Mouse (Mus musculus): Measurements from ENCODE around the gene Gm9844. TPM values are rescaled to one million over a fixed set of nuclear protein-coding genes. Genes with fewer than 3 reads are reported as not detected.
"Not testable (repeated sequence)": the region's sequence is repeated elsewhere in the genome, so short reads cannot be mapped to it uniquely, and the experiment has no call there.

Gm9844 gene
- total and polyA plus RNA-seq, 3 experiments: 1.4 to 25.1 (median 4.7) TPM

DNA sequence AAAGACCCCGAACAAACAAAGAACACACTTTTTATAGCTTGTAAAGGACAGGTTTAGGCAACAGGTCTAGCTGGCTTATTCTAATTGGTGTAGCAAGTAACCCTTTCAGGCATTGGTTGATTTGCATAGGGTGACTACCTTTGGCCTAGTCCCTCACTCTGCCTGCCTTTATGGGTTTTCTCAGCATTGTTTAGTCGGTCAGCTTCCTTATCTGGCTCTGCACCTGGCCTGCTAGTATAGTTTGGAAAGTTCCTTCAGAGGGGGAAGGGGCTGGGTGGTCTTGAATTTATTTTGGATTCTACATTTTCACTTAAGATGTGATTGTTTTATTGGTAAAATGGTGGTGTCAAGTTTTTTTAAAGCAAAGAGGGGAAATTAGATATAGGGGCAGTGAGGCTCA, 15.4 kb upstream of the Gm9844 start:
- peaks cover 22 to 56% of the 10 kb centered on the region in 2 experiments for H3K4me1 ChIP-seq (ENCODE audit: control insufficient read depth in 1 of 2, insufficient read depth in 2 of 2)
- H3K9ac ChIP-seq (ENCODE audit: insufficient read depth, low read depth): peak overlapping the region; percentile 36; the same call in 1 of the 2 replicates
- H3K4me3 ChIP-seq (replicated peaks in 1 of 3; ENCODE audit: low read depth in 2 of 3, low read length in 2 of 3, poor library complexity in 1 of 3); H3K27me3 ChIP-seq (replicated peaks); dilution Hi-C loops (cut with MboI; ENCODE audit: extremely low pct_ligation_motif_present, extremely low pct_unique_long_range_greater_than_20kb, low sequenced_read_pairs); H3K36me3 ChIP-seq (replicated peaks in 1 of 2; ENCODE audit: control insufficient read depth in 1 of 2, insufficient read depth in 1 of 2, low read length in 1 of 2); H3K9me3 ChIP-seq (replicated peaks; ENCODE audit: low read length); H3K79me2 ChIP-seq (replicated peaks; ENCODE audit: control insufficient read depth, extremely low read depth, insufficient read depth, poor library complexity, severe bottlenecking): not testable (repeated sequence)
- H3K27ac ChIP-seq (ENCODE audit: insufficient read depth, low read depth): peak overlapping the region; percentile 40; the same call in 1 of the 2 replicates
- in situ Hi-C loops (cut with MboI; ENCODE audit: low pct_ligation_motif_present, low pct_unique_long_range_greater_than_20kb, low sequenced_read_pairs): loop anchor here (5.0 kb wide), 2 partner anchors 36 to 116 kb away; partner anchors contain the start of gene Rps19
- TF ChIP-seq POLR2A (IDR thresholded peaks at IDR 0.05; ENCODE audit: low read depth, low read length): peak; percentile 42; the same call in 1 of the 2 replicates
- 0 out of 2 replicates have a peak, but pooled peaks have one; percentile 7 for TF ChIP-seq BHLHE40 (IDR thresholded peaks at IDR 0.05; ENCODE audit: low read depth, low read length)
- 0 out of 2 replicates have a peak, but pooled peaks have one; percentile 47 for TF ChIP-seq TBP (conservative IDR thresholded peaks at IDR 0.05; ENCODE audit: low read depth, low read length)
- TF ChIP-seq TCF12 (IDR thresholded peaks at IDR 0.05; ENCODE audit: low read depth, low read length): peak; percentile 42
- peak; percentile 54 for DNase-seq (ENCODE audit: extremely low read depth)
- peak overlapping the region; percentile 99 for H3K4me2 ChIP-seq (ENCODE audit: insufficient read depth, low read depth, poor library complexity, severe bottlenecking)

DNA sequence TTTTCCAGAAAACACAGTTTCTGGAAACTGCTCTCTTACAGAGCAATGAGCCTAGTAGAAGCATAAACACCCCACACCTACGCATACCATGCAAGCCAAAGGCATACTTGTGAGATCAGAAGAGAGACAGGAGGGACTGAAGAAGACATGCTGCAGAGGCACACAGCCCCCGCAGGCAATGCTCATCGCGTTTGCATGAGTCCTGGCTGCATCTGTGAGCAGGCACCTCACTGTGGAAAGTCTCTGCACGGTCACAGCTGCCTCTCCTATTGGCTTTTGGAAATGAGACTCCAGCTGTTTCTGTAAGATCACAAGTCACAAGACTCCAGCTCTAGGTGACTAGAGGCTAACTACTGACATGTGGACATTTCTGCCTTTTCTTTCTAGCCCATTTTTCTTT, 11.9 kb upstream of the Gm9844 start:
- no peaks in the 10 kb centered on the region for H3K9me3 ChIP-seq (replicated peaks; ENCODE audit: low read length)
- peaks cover 27 to 57% of the 10 kb centered on the region in 2 experiments for H3K4me1 ChIP-seq (ENCODE audit: control insufficient read depth in 1 of 2, insufficient read depth in 2 of 2)
- H3K4me2 ChIP-seq (ENCODE audit: insufficient read depth, low read depth, poor library complexity, severe bottlenecking): peak overlapping the region; percentile 24
- peak overlapping the region in 2 of 3 experiments; percentile 41 to 64 for H3K4me3 ChIP-seq (replicated peaks in 1 of 3; ENCODE audit: low read depth in 2 of 3, low read length in 2 of 3, poor library complexity in 1 of 3)
- H3K79me2 ChIP-seq (replicated peaks; ENCODE audit: control insufficient read depth, extremely low read depth, insufficient read depth, poor library complexity, severe bottlenecking): no peaks in the 10 kb centered on the region
- H3K27ac ChIP-seq (ENCODE audit: insufficient read depth, low read depth): peak overlapping the region; percentile 40
- no peaks in the 10 kb centered on the region for H3K36me3 ChIP-seq (replicated peaks in 1 of 2; ENCODE audit: control insufficient read depth in 1 of 2, insufficient read depth in 1 of 2, low read length in 1 of 2)
- in situ Hi-C loops (cut with MboI; ENCODE audit: low pct_ligation_motif_present, low pct_unique_long_range_greater_than_20kb, low sequenced_read_pairs) (loop anchor here (10.0 kb wide), 1 partner anchor 55 kb away; the partner anchor contains the start of gene Arhgef1), dilution Hi-C loops (cut with MboI; ENCODE audit: extremely low pct_ligation_motif_present, extremely low pct_unique_long_range_greater_than_20kb, low sequenced_read_pairs) (no loop called here)
- TF ChIP-seq POLR2A (IDR thresholded peaks at IDR 0.05; ENCODE audit: low read depth, low read length): peak; percentile 28
- no peak for TF ChIP-seq GABPA (IDR thresholded peaks at IDR 0.05; ENCODE audit: insufficient replicate concordance, low read depth, low read length)
- no peak for TF ChIP-seq POLR2AphosphoS2 (IDR thresholded peaks at IDR 0.05; ENCODE audit: low read depth, low read length)
- TF ChIP-seq E2F4 (IDR thresholded peaks at IDR 0.05; ENCODE audit: insufficient replicate concordance, low read depth, low read length): no peak
- no peak for TF ChIP-seq CHD1 (IDR thresholded peaks at IDR 0.05; ENCODE audit: low read depth, low read length)
- no peak for TF ChIP-seq KAT2A (IDR thresholded peaks at IDR 0.05; ENCODE audit: insufficient replicate concordance, low read length)
- no peak for TF ChIP-seq ELF1 (IDR thresholded peaks at IDR 0.05; ENCODE audit: low read depth, low read length)
- peak; percentile 62; the same call in 1 of the 2 replicates for TF ChIP-seq TCF12 (IDR thresholded peaks at IDR 0.05; ENCODE audit: low read depth, low read length)
- TF ChIP-seq ETS1 (conservative IDR thresholded peaks at IDR 0.05; ENCODE audit: low read depth, low read length): peak; percentile 87
- no peak for TF ChIP-seq RAD21 (IDR thresholded peaks at IDR 0.05; ENCODE audit: low read depth, low read length)
- TF ChIP-seq TBP (conservative IDR thresholded peaks at IDR 0.05; ENCODE audit: low read depth, low read length): peak; percentile 47; the same call in 1 of the 2 replicates
- peak; percentile 86 for TF ChIP-seq BHLHE40 (IDR thresholded peaks at IDR 0.05; ENCODE audit: low read depth, low read length)
- TF ChIP-seq UBTF (IDR thresholded peaks at IDR 0.05; ENCODE audit: low read depth, low read length): no peak
- no peak for TF ChIP-seq USF1 (IDR thresholded peaks at IDR 0.05; ENCODE audit: low read depth, low read length)
- peak; percentile 94 for TF ChIP-seq MYC (IDR thresholded peaks at IDR 0.05; ENCODE audit: low read depth, low read length)
- no peak for TF ChIP-seq IRF4 (IDR thresholded peaks at IDR 0.05; ENCODE audit: low read depth, low read length)
- TF ChIP-seq MAX (IDR thresholded peaks at IDR 0.05; ENCODE audit: low read length): 0 out of 2 replicates have a peak, but pooled peaks have one; percentile 50
- peak; percentile 33; the same call in 1 of the 2 replicates for TF ChIP-seq MAZ (IDR thresholded peaks at IDR 0.05; ENCODE audit: low read depth, low read length)
- no peak for TF ChIP-seq JUND (conservative IDR thresholded peaks at IDR 0.05; ENCODE audit: low read depth, low read length)
- no peak for TF ChIP-seq JUN (IDR thresholded peaks at IDR 0.05; ENCODE audit: insufficient read depth, low read depth, low read length)
- peak; percentile 65; the same call in 1 of the 2 replicates for TF ChIP-seq SIN3A (IDR thresholded peaks at IDR 0.05; ENCODE audit: low read length)
- no peak for TF ChIP-seq NELFE (IDR thresholded peaks at IDR 0.05; ENCODE audit: low read depth, low read length)
- TF ChIP-seq RCOR1 (conservative IDR thresholded peaks at IDR 0.05; ENCODE audit: low read depth, low read length): no peak
- TF ChIP-seq CHD2 (IDR thresholded peaks at IDR 0.05; ENCODE audit: low read length): no peak; the same call in 1 of the 2 replicates
- no peak for TF ChIP-seq PAX5 (IDR thresholded peaks at IDR 0.05; ENCODE audit: low read length)
- TF ChIP-seq CTCF (conservative IDR thresholded peaks at IDR 0.05 in 1 of 2, IDR thresholded peaks at IDR 0.05 in 1 of 2; ENCODE audit: low read depth in 2 of 2, low read length in 2 of 2): no peak
- 0 out of 2 replicates have a peak, but pooled peaks have one; percentile 9 for TF ChIP-seq EP300 (IDR thresholded peaks at IDR 0.05; ENCODE audit: low read length)
- no peak for TF ChIP-seq ZMIZ1 (IDR thresholded peaks at IDR 0.05; ENCODE audit: low read depth, low read length)
- H3K9ac ChIP-seq (ENCODE audit: insufficient read depth, low read depth): peak overlapping the region; percentile 76; the same call in 1 of the 2 replicates
- H3K27me3 ChIP-seq (replicated peaks): no peaks in the 10 kb centered on the region
- DNase-seq (ENCODE audit: extremely low read depth): peak; percentile 84
